Mouse (Mus musculus) embryonic fibroblast, embryonic 13.5 days (primary cell): ENCODE measurements around the gene Trim72. TPM values are rescaled to one million over a fixed set of nuclear protein-coding genes. Genes with fewer than 3 reads are reported as not detected.

Source experiments
- H3K27ac ChIP-seq: 2 replicates; pipeline ENCODE4 v1.5.1; 2012; ENCODE audit warnings: low read length, control low read depth, inconsistent platforms; ENCODE audit not compliant: insufficient read depth
- H3K4me1 ChIP-seq: 2 replicates; pipeline ENCODE4 v1.6.1; 2011; ENCODE audit warnings: low read length; ENCODE audit not compliant: control insufficient read depth, insufficient read depth
- H3K4me3 ChIP-seq: 2 replicates; pipeline ENCODE4 v1.5.1; 2011; ENCODE audit warnings: mild to moderate bottlenecking, control low read depth, low read length; ENCODE audit not compliant: insufficient read depth
- CTCF ChIP-seq: IDR thresholded peaks from 2 replicates; pipeline ENCODE4 v1.5.1; 2011; ENCODE audit warnings: mild to moderate bottlenecking, control low read depth, low read length, moderate library complexity, borderline replicate concordance; ENCODE audit not compliant: insufficient read depth
- POLR2A ChIP-seq: IDR thresholded peaks from 2 replicates; pipeline ENCODE4 v1.6.1; 2011; ENCODE audit warnings: low read depth, mild to moderate bottlenecking, control low read depth, low read length, moderate library complexity
- polyA plus RNA-seq: library from polyadenylated mRNA; stranded (reverse); fragments of >200 nt; gene quantifications from 2 replicates; pipeline ENCODE4 v1.2.4, GENCODE M21; 2011; ENCODE audit warnings: low read depth; ENCODE audit not compliant: missing spikeins, insufficient read length

Gene Trim72
- polyA plus RNA-seq: not detected in 2 replicates

DNA sequence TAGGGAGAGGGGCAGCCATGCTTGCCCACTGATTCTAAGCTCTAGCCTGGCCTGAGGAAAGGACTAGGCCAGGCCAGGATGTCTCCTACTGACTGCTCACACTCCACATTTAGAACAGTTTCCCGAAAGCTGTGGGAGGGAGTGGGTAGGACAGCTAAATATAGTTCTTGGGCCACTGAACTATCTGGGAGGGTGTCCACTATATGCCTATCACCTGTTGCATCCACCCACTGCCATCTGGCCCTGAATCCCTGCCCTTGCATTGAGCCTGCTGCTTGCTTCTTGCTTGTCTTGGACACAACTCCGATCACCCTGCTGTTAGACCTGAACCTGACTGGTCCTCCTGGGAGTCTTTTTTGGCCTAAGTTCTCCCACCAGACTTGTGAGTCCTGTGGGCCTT lies at the start of gene Trim72:
Trim72 (plus strand) TSS at position 262 of the 400 bp plus-strand sequence.
- H3K4me3 ChIP-seq: no peak within 1 kb of the TSS
- H3K4me1 ChIP-seq: peaks cover 5% of the 10 kb centered on the region; the same call in 1 of the 2 replicates
- H3K27ac ChIP-seq: no peak within 1 kb of the TSS
- no peak for TF ChIP-seq POLR2A
- no peak for TF ChIP-seq CTCF

DNA sequence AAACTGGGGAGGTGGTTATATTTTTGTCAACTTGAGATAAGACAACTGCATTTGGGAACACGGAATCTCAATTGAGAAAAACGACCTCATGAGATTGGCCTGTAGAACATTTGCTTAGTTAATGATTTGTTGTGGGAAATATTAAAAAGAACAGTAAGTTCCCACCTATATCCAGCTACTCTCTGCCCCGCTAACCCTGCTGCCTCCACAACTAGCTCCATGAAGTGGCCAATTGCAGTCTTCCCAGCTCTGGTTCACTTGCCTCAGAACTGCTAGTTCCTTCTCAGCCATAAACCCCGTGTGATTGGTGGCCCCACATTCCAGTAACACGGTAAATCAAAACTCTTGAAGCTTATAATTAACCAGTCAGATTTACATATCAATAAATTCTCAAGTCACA lies 44.4 kb upstream of the Trim72 start:
- Histone ChIP-seq H3K27ac (no peak overlapping the region), H3K4me1 (no peaks in the 10 kb centered on the region), H3K4me3 (no peak overlapping the region)
- TF ChIP-seq CTCF: no peak
- no peak for TF ChIP-seq POLR2A

DNA sequence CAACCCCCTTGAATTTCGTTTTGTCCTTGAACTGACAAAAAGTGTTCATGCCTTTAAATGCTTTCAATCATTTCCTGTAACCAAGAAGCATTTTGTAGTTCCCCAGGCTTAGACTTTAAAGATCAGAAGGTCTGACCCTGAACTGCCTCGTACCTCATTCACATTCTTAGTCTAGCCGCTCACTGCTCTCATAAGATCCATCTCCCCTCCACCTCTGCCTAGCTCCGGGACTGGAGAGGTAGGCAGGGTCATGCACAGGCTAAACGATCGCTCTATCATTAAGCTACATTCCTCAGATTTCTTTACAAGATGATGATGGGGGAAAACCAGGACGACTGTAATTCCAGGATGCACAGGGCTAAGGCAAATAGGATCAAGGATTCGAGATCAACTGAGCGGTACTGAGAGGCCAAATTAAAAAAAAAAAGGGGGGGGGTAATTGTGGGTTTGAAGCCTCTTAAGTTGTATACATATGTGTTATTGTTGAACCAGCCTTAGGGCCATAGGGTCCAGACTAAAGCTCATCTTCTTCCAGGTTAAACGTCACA lies 37.3 kb upstream of the Trim72 start:
- H3K4me3 ChIP-seq: peak overlapping the region; percentile 64
- no peak for TF ChIP-seq CTCF
- 0 out of 2 replicates have a peak, but pooled peaks have one; percentile 40 for TF ChIP-seq POLR2A
- no peaks in the 10 kb centered on the region for H3K4me1 ChIP-seq
- peak overlapping the region; percentile 88 for H3K27ac ChIP-seq

DNA sequence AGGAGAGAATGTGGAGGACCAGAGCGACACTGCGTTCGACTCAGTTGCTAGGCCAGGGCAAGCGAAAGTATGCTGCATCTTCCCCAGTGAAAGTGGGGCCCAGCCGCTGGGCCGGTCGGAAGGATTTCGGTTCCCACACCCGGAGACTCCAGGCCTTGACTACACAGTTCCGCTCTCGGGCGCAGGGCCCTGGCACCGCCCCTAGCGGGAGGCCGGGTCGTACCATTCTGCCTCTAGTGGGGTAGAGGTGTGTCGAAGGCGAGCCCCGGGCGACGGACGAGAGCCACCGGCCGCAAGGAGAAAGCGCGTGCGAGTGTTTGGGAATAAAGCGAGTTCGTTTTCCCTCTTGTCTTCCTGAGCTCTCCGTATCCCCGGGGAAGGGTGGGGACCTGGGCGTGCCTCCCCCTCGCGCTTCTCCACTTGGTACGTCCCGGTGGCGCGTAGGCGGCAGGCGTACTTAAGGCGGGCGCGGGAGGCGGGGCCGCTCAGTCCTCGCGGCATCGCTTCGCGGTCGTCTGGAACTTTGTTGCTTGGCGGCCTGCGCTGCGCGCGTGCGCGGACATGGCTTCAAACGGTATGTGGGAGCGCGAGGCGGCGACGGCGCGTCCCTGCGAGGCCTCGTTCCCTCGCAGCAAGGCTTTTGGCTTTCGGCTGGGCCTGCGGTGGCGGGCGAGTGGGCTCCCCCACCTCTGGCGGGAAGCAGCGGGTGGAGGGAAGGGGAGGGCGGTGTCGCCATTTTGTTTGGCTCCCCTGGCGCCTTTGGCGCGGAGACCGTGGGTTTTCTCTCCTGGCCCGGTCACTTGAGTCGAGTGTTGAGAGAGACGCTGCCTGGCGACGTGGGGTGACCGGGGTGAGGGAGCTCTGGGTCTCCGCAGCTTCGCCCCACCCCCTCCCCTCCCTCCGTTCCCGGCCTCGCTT lies 36.5 kb upstream of the Trim72 start, which contains the start of gene Fus:
Fus (plus strand) TSS at position 454 of the 918 bp plus-strand sequence.
- TF ChIP-seq CTCF (no peak), POLR2A (peak; percentile 100)
- Histone ChIP-seq H3K27ac (peak within 1 kb of the TSS; percentile 93), H3K4me3 (peak within 1 kb of the TSS; percentile 82), H3K4me1 (no peaks in the 10 kb centered on the region)

DNA sequence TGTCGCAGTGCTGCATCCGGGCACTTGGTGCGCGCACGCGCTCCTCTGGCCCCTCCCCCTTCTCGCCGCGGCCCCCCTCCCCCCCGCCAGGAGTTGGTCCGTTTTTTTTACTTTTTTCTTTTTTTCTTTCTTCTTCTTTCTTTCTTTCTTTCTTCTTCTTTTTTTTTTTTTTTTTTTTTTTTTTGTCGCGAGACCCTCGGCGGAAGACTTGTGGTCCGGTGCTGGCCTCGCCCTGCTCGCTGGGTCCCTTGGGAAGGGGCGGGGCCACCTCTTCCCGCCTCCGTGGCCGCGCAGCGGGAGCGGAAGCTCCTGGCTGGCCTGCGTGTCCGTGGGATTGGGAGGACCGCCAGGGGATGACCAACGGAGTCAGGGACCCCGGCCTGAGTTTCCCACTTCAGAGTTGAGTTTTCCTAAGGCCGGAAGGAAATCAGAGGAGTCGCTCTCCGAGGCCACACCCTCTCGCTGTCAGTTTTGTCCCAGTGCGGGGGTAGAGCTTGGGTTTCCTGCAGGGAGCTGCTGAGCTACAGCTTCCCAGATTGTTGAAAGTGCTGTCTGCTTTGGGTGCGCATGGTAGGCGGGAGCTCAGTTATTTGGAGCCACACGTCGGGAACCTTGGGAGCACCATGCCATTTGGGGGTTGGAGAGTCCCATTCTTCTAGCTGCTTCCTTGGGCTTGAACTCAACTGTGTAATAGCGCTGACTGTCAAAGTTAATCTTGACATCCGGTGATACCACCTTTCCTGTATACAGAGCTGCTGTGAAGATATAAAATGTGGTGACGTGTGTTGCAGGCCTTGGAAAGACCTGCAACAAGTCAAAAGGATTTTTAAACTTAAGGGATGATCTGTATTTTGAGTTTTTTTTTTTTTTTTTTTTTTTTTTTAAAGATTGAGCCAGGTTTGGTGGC lies 35.6 kb upstream of the Trim72 start:
- Histone ChIP-seq H3K27ac (no peak overlapping the region), H3K4me3 (peak overlapping the region; percentile 82), H3K4me1 (no peaks in the 10 kb centered on the region)
- TF ChIP-seq CTCF (no peak), POLR2A (no peak)

DNA sequence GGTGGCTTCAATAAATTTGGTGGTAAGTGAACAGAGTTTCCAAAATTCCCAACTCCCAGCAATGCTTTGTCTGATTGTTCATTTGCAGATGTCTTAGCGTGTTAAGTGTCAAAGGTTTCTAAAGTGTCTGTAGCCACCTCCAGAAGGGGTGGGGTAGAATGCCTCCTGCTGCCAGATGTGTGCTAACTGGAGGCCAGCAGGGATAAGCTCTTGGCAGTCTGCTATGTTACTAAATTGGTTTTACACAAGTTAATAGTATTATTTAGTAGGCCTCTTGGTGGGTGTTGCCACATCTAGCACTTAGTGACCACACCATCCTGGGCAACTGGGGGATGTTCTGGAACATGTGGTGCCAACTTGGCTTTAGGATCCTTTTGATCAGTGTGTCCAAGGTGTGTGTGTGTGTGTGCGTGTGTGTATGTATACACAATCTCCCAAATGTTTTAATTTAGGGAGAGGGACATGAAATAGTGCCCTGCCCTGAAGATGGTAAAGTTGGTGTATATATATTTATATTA lies 29.3 kb upstream of the Trim72 start:
- TF ChIP-seq CTCF: no peak
- no peak for TF ChIP-seq POLR2A
- Histone ChIP-seq H3K4me1 (no peaks in the 10 kb centered on the region; the same call in 1 of the 2 replicates), H3K4me3 (no peak overlapping the region), H3K27ac (no peak overlapping the region)

DNA sequence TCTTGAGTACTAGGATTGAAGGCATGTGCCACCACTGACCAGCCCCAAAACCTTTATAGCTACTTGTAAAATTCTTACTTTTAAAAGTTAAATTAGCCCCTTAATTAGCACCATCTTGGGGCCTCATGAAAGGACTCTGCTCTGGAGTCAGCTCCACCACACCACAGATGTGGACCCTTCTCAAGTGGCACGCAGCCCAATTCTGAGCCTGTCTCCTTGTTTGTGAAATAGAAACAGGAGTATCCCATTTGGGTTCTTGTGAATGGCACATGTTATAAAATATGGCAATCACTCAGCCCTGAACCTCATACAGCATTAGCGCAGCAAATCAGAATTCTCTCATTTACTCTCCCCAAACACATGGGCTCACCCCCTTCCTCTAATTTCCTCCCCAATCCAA lies 24.9 kb upstream of the Trim72 start:
- no peak overlapping the region for H3K4me3 ChIP-seq
- no peak overlapping the region for H3K27ac ChIP-seq
- TF ChIP-seq CTCF: no peak
- no peak for TF ChIP-seq POLR2A
- no peaks in the 10 kb centered on the region; the same call in 1 of the 2 replicates for H3K4me1 ChIP-seq

DNA sequence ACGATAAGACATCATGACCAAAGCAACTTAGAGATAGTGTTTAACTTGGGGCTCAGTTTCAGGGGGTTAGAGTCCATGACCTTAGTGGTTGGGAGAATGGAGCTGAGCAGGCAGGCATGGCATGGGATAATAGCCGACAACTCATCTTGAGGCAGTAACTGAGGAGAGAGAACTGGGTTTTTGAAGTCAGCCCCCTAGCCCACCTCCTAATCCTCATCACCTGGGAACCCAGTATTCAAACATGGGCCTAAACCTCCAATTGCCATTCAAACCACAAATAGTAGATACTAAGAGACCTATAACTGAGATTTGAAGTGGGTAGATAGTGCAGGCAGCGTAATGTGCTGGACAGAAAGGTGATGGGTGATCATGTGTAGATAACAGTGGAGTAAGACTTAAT lies 23.1 kb upstream of the Trim72 start:
- TF ChIP-seq POLR2A (no peak), CTCF (no peak)
- no peak overlapping the region for H3K27ac ChIP-seq
- H3K4me3 ChIP-seq: no peak overlapping the region
- H3K4me1 ChIP-seq: no peaks in the 10 kb centered on the region

DNA sequence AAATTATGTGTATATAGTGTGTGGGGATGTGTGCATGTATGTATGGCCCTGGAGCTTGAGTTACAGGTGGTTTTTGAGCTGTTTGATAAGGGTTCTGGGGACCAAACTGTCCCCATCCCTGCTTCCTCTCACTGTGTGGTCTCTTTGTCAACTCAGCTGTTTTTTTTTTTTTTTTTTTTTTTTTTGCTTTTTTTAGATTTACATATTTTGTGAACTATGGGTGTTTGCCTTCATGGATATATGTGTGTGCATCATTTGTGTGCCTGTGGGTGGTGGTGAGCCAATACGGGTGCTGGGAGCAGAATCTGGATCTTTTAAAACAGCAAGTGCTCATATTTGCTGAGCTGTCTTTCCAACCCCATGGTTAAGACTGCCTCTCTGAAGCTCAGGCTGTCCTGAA lies 14.8 kb upstream of the Trim72 start:
- Histone ChIP-seq H3K4me1 (no peaks in the 10 kb centered on the region), H3K27ac (no peak overlapping the region), H3K4me3 (no peak overlapping the region)
- TF ChIP-seq CTCF (no peak), POLR2A (no peak)
